Mouse (Mus musculus) midbrain, embryonic 13.5 days (tissue): Measurements from ENCODE around the gene Rbms3. TPM values are rescaled to one million over a fixed set of nuclear protein-coding genes. Genes with fewer than 3 reads are reported as not detected.

Experiments
- ATAC-seq: fragments of 200-750 bp; cut with Nextera tagmentation; 2 replicates; pipeline ENCODE4 v1.8.0; 2017; ENCODE audit warnings: mild to moderate bottlenecking, moderate TSS enrichment, moderate library complexity
- H3K27ac ChIP-seq: fragments of 300-500 bp; sonication (generic); 2 replicates; pipeline ENCODE4 v1.5.1; 2015; ENCODE audit warnings: inconsistent platforms, mild to moderate bottlenecking, moderate library complexity
- H3K27me3 ChIP-seq: fragments of 300-500 bp; sonication (generic); 2 replicates; pipeline ENCODE4 v1.6.1; 2015; ENCODE audit warnings: mild to moderate bottlenecking, inconsistent platforms
- H3K36me3 ChIP-seq: fragments of 300-500 bp; sonication (generic); 2 replicates; pipeline ENCODE4 v1.6.1; 2015; ENCODE audit warnings: mild to moderate bottlenecking, inconsistent platforms
- H3K4me1 ChIP-seq: fragments of 300-500 bp; sonication (generic); replicated peaks from 2 replicates; pipeline ENCODE4 v1.6.1; 2015; ENCODE audit warnings: inconsistent platforms
- H3K4me2 ChIP-seq: fragments of 300-500 bp; sonication (generic); replicated peaks from 2 replicates; pipeline ENCODE4 v1.6.1; 2015; ENCODE audit warnings: moderate library complexity, mild to moderate bottlenecking, inconsistent platforms
- H3K4me3 ChIP-seq: fragments of 300-500 bp; sonication (generic); replicated peaks from 2 replicates; pipeline ENCODE4 v1.5.1; 2015; ENCODE audit warnings: mild to moderate bottlenecking, inconsistent platforms
- H3K9ac ChIP-seq: fragments of 300-500 bp; sonication (generic); replicated peaks from 2 replicates; pipeline ENCODE4 v1.6.1; 2015; ENCODE audit warnings: mild to moderate bottlenecking, inconsistent platforms
- H3K9me3 ChIP-seq: fragments of 300-500 bp; sonication (generic); 2 replicates; pipeline ENCODE4 v1.6.1; 2016; ENCODE audit warnings: mild to moderate bottlenecking, inconsistent platforms
- WGBS: fragments of 180-500 bp; shearing (Covaris S2); methylation state at CpG from one replicate; pipeline ENCODE4 v1.1.7; 2015; 5-methylcytosine and 5-hydroxymethylcytosine counted together
- polyA plus RNA-seq: library from polyadenylated mRNA; unstranded; fragments of >200 nt; fragmentation: Nextera tagmentation; extraction: Ambion mirVana; gene quantifications from 2 replicates; pipeline ENCODE4 v1.2.1, GENCODE M21; 2015

The Rbms3 gene
- polyA plus RNA-seq, 1 experiment from 2014 or later: 30.8 TPM

DNA sequence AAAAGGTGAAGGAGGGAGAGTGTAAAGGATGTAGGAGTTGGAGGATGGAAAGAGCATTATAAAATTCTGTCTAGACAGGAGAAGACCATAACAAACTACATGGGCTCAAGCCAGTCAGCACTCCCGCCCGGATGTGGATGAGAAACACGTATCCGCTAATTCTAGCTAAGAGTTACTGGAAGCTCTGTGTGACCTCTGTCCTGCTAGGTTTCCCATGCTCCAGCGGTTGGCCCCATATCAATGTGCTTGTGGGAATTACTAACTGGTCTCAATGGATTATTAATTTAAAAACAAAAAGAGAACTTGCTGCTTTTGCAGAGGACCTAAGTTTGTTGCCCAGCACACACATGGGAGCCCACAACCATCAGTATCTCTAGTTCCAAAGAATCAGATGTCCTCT is 1071.9 kb downstream of the Rbms3 start:
- no peak overlapping the region for H3K9ac ChIP-seq
- 95% methylated on average over 5 of the region's 5 CpGs for WGBS
- H3K9me3 ChIP-seq: no peaks in the 10 kb centered on the region
- no peak overlapping the region for H3K27ac ChIP-seq
- H3K4me1 ChIP-seq: peaks cover 9% of the 10 kb centered on the region; the same call in 1 of the 2 replicates
- no peaks in the 10 kb centered on the region for H3K36me3 ChIP-seq
- no peak overlapping the region for H3K4me2 ChIP-seq
- no peak overlapping the region for H3K4me3 ChIP-seq
- ATAC-seq: no peak
- no peaks in the 10 kb centered on the region for H3K27me3 ChIP-seq

DNA sequence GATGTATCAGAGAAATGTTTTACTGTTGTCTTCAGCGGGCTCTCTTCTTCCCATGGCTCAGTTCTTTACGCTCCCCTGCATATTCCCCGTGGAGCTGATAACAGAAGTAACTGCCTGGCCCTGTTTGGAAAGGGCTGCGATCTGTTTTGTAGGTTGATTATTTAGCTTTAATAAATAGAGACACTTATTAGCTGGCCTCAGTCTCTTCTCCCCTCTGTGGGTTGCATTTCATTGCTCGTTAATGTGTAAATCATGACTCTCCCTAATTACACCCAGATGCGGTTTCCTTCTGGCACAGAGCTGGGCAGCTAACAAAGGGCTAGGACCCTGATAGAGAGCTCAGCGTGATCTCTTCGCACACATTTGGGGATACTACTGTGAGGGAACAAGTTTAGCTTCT is 1073.1 kb downstream of the Rbms3 start:
- 44% methylated on average over 8 of the region's 8 CpGs for WGBS
- Histone ChIP-seq H3K4me1 (peaks cover 9% of the 10 kb centered on the region; the same call in 1 of the 2 replicates), H3K27ac (no peak overlapping the region), H3K36me3 (no peaks in the 10 kb centered on the region), H3K4me3 (no peak overlapping the region), H3K9ac (no peak overlapping the region), H3K27me3 (no peaks in the 10 kb centered on the region), H3K4me2 (no peak overlapping the region; the same call in 1 of the 2 replicates), H3K9me3 (no peaks in the 10 kb centered on the region)
- ATAC-seq: no peak

- no peak for ATAC-seq
- WGBS: 87% methylated on average over 3 of the region's 3 CpGs
- H3K4me1 ChIP-seq: peaks cover 9% of the 10 kb centered on the region; the same call in 1 of the 2 replicates
Measured at GRCm38 (mm10) chr9:116553181-116553580, 1076.5 kb downstream of the Rbms3 start.

DNA sequence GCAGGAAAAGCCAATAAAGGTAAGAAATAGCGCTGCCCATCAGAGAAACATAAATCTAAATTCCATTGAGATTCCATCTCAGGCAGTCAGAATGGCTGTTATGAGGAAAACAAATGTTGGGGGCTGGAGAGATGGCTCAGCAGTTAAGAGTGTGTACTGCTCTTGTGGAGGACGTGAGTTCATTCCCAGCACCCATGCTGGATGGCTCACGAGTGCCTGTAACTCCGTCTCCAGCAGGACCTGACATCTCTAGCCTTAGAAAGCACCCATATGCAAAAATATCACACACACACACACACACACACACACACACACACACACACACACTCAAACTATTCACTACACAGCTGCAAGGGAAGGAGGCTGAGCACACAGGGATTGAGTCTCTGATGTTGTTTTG is 1083.6 kb downstream of the Rbms3 start:
- WGBS: 84% methylated on average over 4 of the region's 4 CpGs
- no peaks in the 10 kb centered on the region for H3K9me3 ChIP-seq
- no peak overlapping the region for H3K27ac ChIP-seq
- ATAC-seq: no peak
- H3K36me3 ChIP-seq: no peaks in the 10 kb centered on the region
- no peak overlapping the region for H3K9ac ChIP-seq
- H3K27me3 ChIP-seq: no peaks in the 10 kb centered on the region
- no peak overlapping the region for H3K4me3 ChIP-seq
- H3K4me1 ChIP-seq: no peaks in the 10 kb centered on the region
- no peak overlapping the region for H3K4me2 ChIP-seq

More at GRCm38 (mm10) chr9:116553181-116553580, 1076.5 kb downstream of the Rbms3 start:
- Histone ChIP-seq H3K4me3 (no peak overlapping the region), H3K27me3 (no peaks in the 10 kb centered on the region), H3K36me3 (no peaks in the 10 kb centered on the region), H3K27ac (no peak overlapping the region), H3K9ac (no peak overlapping the region), H3K4me2 (no peak overlapping the region), H3K9me3 (no peaks in the 10 kb centered on the region)

GRCm38 (mm10) chr9:116542793-116543192 is 1086.9 kb downstream of the Rbms3 start:
- H3K4me3 ChIP-seq: no peak overlapping the region
- WGBS: 94% methylated on average over 4 of the region's 4 CpGs
- H3K9ac ChIP-seq: no peak overlapping the region
- no peaks in the 10 kb centered on the region for H3K4me1 ChIP-seq
- no peaks in the 10 kb centered on the region for H3K9me3 ChIP-seq
- H3K4me2 ChIP-seq: no peak overlapping the region
- H3K27me3 ChIP-seq: no peaks in the 10 kb centered on the region
- no peaks in the 10 kb centered on the region for H3K36me3 ChIP-seq
- ATAC-seq: no peak
- no peak overlapping the region for H3K27ac ChIP-seq

DNA sequence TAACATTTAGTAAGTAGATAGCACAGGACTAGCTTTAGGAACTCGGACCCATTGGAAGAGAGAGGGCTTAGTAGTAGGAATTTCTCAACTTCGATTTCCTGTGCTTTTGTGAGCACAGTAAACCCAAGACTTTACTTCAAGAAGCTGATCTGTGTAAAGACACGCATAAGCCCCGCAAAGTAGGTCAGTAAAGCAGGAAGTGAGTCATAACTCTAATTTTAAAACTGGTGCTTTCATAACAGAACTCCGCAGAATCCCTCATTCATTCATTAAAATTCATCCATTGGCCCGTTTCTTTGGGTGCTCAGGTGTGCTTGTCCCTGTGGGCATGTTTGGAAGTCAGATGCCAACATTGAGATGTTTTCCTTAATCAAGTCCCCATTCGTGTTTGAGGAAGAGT is 1087.7 kb downstream of the Rbms3 start:
- no peaks in the 10 kb centered on the region for H3K4me1 ChIP-seq
- ATAC-seq: no peak
- no peaks in the 10 kb centered on the region for H3K27me3 ChIP-seq
- no peaks in the 10 kb centered on the region for H3K9me3 ChIP-seq
- H3K36me3 ChIP-seq: no peaks in the 10 kb centered on the region
- no peak overlapping the region for H3K4me2 ChIP-seq
- no peak overlapping the region for H3K4me3 ChIP-seq
- no peak overlapping the region for H3K9ac ChIP-seq
- WGBS: 88% methylated on average over 7 of the region's 7 CpGs
- H3K27ac ChIP-seq: no peak overlapping the region

DNA sequence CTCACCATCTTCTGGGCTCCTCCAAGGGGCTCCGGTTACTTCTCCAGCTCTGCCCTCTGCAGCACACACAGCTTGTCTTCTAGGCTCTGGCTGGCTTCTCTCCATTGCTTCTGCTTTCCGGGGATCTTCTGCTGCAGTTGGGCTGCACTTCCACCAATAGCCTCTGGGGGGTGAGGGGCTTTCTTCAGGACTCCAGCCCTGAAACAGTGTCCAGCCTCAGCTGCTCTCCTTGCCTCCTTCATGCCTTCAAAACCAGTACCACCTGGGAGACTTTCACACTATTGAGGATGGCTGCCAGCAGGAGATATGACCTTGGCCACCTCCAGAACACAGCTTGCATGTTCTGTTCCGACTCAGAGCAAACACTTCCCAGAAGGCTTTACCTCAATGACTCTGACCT is 1094.0 kb downstream of the Rbms3 start:
- no peak overlapping the region for H3K9ac ChIP-seq
- no peak overlapping the region for H3K27ac ChIP-seq
- no peaks in the 10 kb centered on the region for H3K36me3 ChIP-seq
- no peak overlapping the region for H3K4me3 ChIP-seq
- H3K9me3 ChIP-seq: peaks cover 5% of the 10 kb centered on the region; the same call in 1 of the 2 replicates
- no peaks in the 10 kb centered on the region for H3K4me1 ChIP-seq
- H3K4me2 ChIP-seq: no peak overlapping the region
- no peak for ATAC-seq
- H3K27me3 ChIP-seq: no peaks in the 10 kb centered on the region
- 79% methylated on average over 3 of the region's 3 CpGs for WGBS

GRCm38 (mm10) chr9:116533381-116533780 is 1096.3 kb downstream of the Rbms3 start:
- ATAC-seq: no peak
- H3K27me3 ChIP-seq: no peaks in the 10 kb centered on the region
- H3K9ac ChIP-seq: no peak overlapping the region
- H3K4me2 ChIP-seq: no peak overlapping the region
- no peak overlapping the region for H3K27ac ChIP-seq
- H3K9me3 ChIP-seq: peaks cover 5% of the 10 kb centered on the region; the same call in 1 of the 2 replicates
- 80% methylated on average over 5 of the region's 5 CpGs for WGBS
- H3K36me3 ChIP-seq: no peaks in the 10 kb centered on the region
- H3K4me3 ChIP-seq: no peak overlapping the region
- H3K4me1 ChIP-seq: no peaks in the 10 kb centered on the region

- 91% methylated on average over 4 of the region's 4 CpGs for WGBS
Measured at GRCm38 (mm10) chr9:116531121-116531520, 1098.6 kb downstream of the Rbms3 start.

DNA sequence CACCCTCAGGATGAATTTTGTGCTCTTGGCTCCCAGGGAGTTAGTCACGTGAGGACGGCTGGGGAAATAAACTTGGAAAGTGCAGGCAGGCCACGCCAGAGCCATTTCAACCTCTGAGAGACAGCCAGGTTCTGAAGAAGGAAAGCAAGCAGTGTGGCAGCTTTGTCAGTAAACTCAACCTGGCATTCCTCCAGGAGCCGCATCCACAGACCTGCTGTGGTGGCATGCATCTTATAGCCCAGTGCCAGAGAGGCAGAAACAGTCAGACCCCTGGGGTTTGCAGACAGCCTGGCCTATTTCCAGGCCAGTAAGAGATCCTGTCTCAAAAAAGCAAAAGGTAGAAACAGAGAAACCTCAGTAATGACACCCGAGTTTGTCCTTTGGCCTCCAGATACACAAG is 1105.3 kb downstream of the Rbms3 start:
- 83% methylated on average over 5 of the region's 5 CpGs for WGBS
- no peak for ATAC-seq
- Histone ChIP-seq H3K27ac (no peak overlapping the region), H3K4me2 (no peak overlapping the region), H3K4me1 (no peaks in the 10 kb centered on the region), H3K4me3 (no peak overlapping the region), H3K36me3 (no peaks in the 10 kb centered on the region), H3K9ac (no peak overlapping the region), H3K9me3 (no peaks in the 10 kb centered on the region), H3K27me3 (no peaks in the 10 kb centered on the region)

More at GRCm38 (mm10) chr9:116531121-116531520, 1098.6 kb downstream of the Rbms3 start:
- no peak for ATAC-seq
- H3K4me1 ChIP-seq: no peaks in the 10 kb centered on the region
- H3K36me3 ChIP-seq: no peaks in the 10 kb centered on the region
- no peak overlapping the region for H3K9ac ChIP-seq
- H3K9me3 ChIP-seq: peaks cover 5% of the 10 kb centered on the region; the same call in 1 of the 2 replicates
- H3K4me3 ChIP-seq: no peak overlapping the region
- H3K4me2 ChIP-seq: no peak overlapping the region
- no peaks in the 10 kb centered on the region for H3K27me3 ChIP-seq
- no peak overlapping the region for H3K27ac ChIP-seq
